Mouse (Mus musculus): ENCODE data around the gene Lypd3.

The Lypd3 gene

DNA sequence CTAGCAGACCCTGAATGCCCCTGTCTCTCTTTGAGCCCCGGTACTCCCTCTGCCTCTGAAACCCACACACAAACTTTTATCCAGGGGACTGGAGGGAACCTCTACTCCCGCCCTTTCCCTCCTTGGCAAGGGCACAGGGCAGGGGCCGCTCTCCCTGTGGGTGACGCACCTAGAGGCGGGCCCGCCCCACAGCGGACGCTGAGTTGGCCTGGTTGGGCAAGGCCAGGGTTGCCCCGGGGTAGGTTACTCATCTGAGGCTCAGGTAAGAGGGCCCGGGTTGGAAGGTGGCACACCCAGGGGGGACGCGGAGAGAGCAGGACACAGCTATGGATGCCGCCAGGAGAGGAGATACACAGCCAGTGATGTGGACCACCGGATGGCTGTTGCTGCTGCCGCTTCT is at the start of gene Lypd3:
Gene Lypd3, plus strand, starts transcription at position 287 of the 400 bp plus-strand sequence.
- TF ChIP-seq GATA4 (IDR thresholded peaks at IDR 0.05; ENCODE audit: insufficient replicate concordance, low read length): no peak

DNA sequence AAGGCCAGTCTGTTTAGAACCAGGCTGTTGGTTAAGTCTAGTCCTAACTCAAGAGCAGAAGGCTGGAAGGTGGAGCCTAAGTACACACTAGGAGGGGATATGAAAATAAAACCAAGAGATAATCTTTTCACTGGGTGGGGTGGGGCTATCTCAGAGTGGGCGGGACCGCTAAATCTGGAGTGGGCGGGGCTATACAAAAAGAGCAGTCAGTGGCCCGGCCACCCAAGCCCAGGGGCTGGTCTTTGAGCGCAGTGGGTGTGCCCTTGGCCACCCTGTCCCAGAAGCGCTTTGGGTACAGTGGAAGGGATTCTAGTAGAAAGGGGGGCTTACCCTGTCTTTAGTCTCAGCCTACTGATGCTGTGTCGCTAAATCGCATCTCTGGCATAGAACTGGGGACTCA is 49.5 kb upstream of the Lypd3 start:
- TF ChIP-seq GATA4 (IDR thresholded peaks at IDR 0.05; ENCODE audit: insufficient replicate concordance, low read length): no peak

DNA sequence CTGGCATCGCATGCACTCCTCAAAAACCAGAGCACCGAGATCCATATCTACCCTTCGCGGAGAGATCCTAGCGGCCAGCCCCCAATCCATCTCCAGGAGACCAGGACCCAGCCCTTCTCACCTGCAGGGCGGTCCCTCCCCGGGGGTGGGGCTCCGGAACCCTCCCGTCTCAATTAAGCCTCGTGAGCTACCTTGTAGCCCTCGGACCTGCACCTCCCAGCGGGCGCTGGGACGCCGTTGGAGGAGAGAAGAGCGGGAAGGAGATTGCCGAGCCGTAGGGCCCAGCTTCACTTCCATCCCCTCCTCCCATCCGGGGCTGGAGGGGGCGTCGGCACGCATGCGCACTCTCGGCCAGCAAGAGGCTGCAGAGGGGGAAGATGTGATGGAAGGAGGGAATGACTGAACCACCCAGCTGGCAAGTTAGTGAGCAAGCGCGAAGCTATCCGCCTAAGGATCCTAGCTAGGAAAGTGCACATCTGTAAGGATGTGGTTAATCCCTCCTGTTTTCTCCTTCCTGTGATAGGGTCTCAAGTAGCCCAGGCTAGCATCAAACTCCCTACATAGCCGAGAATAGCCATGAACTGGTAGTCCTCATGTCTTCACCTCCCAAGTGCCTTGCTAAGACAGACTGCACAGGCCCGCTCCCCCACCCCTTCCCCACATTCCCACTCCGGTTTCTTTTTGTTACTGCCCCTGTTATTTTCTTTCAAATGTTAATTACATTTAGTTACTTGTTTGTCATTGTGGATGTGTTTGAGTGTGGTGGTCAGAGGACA is 48.8 kb upstream of the Lypd3 start, which contains the start of the genes Ethe1 and Zfp575:
Gene Ethe1, plus strand, starts transcription at position 214 of the 776 bp plus-strand sequence.
Gene Zfp575, minus strand, starts transcription at position 312 of the 776 bp plus-strand sequence.
- TF ChIP-seq GATA4 (IDR thresholded peaks at IDR 0.05; ENCODE audit: insufficient replicate concordance, low read length): no peak

DNA sequence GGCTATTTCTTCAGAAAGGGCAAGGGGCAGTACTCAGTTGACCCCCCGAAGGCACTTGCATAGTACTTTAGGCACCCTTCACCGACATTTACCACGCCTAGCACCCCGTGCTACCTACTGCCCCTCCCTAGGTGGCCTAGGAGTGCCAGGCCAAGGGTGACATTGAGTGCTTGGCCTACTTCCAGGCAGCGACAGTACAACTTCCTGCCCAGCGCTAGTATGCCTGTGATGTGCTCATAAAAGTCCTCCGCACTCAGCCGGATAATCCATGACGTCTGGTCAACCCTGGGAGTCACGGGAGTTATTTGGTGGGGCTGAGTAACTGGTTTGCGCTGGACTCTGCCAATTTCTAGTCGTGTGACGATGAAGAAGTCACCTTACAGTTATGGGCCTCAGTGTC is 48.0 kb upstream of the Lypd3 start:
- no peak for TF ChIP-seq GATA4 (IDR thresholded peaks at IDR 0.05; ENCODE audit: insufficient replicate concordance, low read length)

DNA sequence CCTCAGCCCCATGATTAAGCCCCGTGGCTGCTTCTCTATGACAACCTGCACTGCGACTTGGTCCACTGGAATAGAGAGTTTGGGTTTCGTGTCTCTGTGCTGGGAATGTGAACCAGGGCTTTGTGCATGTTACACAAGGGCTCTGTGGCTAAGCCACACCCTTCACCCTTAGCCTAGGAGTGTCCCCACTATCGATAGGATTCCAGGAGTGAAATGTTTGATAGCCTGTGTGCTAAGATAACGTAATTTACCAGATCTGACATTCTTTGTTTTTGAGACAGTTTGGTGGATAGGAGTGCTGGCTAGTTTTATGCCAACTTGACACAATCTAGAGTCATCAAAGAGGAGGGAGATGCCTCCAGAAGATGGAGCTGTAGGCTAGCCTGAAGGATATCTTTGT is 44.6 kb upstream of the Lypd3 start:
- TF ChIP-seq GATA4 (IDR thresholded peaks at IDR 0.05; ENCODE audit: insufficient replicate concordance, low read length): no peak

DNA sequence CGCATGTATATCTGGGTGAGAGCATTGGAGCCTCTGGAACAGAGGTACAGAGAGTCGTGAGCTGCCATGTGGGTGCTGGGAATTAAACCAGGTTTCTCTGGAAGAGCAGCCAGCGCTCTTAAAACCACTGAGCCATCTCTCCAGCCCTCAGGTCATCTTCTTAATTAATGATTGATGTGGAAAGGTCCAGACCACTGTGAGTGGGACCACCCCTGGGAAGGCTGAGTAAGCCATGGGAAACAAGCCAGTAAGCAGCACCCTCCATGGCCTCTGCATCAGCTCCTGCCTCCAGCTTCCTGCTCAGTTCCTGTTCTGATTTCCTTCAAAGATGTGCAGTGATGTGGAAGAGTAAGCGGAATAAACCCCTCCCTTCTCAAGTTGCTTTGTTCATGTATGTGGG is 44.2 kb upstream of the Lypd3 start:
- TF ChIP-seq GATA4 (IDR thresholded peaks at IDR 0.05; ENCODE audit: insufficient replicate concordance, low read length): no peak

DNA sequence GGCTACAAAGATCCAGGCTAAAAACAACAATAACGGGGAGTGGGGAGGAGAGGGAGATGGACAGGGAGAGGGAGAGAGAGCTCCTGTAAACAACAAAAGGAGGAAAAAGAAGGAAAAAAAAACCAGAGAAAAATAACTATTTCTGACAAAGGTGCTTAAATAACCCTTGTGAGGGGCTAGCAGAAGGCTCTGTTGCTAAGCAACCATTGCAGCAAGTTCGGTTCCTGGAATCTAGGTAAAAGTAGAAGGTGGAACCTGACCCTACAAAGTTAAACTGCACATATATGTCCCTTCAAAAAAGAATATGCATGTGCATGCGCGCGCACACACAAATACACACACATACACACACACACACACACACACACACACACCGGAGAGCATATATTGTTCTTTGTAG is 43.6 kb upstream of the Lypd3 start:
- TF ChIP-seq GATA4 (IDR thresholded peaks at IDR 0.05; ENCODE audit: insufficient replicate concordance, low read length): no peak

DNA sequence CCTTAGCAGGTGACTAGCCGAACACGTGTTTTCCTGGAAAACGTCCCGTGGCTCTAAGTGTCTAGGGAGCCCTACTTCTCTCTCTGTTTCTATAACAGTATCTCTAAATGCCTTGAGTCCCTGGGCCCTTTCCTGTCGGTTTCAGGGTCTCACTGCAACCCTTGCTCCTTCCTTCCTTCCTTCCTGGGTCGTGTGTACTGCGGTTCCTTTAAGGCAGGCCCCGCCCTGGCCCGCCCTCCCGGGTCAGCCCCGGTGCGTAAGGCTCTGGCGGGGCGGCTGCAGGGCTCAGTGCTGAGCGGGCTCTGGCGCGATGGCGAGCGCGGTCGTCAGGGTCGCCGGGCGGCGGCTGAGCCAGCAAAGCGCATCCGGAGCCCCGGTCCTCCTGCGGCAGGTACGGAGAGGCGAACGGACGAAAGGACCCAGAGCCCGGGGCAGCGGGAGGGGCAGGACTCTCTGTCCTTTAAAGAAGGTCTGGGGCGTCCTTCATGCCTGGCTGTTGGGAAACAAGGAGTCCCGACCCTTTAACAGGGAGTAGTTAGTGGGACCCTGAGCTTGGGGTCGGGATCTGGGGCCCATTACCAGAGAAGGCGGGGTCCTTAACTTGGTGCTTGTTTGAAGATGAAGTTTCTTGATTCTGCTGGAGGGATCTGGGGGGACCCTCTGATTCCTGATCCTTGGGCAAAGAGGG is 42.6 kb upstream of the Lypd3 start:
- TF ChIP-seq GATA4 (IDR thresholded peaks at IDR 0.05; ENCODE audit: insufficient replicate concordance, low read length): no peak

DNA sequence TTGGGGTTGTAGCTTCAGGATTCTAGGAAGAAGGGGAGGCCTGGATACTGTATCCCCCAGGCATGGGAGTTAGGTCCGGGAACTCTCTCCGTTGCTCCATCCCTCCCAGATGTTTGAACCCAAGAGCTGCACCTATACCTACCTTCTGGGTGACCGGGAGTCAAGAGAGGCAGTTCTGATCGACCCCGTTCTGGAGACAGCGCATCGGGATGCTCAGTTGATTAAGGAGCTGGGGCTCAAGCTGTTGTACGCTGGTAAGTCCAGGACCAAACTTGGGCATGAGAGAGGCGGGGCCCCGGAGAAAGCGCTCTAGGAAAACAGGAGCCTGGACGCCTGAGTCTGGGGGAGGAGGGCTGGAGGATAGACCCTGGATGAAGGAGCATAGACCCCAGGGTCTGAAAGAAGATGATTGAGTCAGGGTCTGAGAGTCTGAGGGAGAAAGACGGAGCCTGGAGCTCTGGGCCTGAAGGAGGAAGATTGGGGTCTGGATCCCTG is 42.0 kb upstream of the Lypd3 start:
- TF ChIP-seq GATA4 (IDR thresholded peaks at IDR 0.05; ENCODE audit: insufficient replicate concordance, low read length): no peak

DNA sequence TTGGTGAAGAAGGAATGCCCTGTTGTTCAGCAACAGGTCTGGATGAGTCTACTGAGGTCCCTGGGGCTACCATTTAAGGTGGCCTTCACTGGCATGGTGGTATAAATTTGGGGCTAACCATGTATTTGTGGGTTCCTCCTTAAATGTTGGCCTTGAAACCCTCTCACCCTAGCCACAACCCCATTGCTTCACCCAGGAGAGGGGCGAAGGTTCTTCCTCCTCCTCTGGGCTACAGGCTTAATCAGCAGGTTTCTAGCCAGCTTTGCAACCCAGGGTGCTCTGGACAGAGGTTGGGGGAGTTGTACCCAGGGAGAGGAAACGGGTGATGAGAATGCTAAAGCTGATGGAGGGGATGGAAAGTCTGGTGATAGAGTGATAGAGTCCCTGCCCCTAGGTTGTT is 40.9 kb upstream of the Lypd3 start:
- no peak for TF ChIP-seq GATA4 (IDR thresholded peaks at IDR 0.05; ENCODE audit: insufficient replicate concordance, low read length)

DNA sequence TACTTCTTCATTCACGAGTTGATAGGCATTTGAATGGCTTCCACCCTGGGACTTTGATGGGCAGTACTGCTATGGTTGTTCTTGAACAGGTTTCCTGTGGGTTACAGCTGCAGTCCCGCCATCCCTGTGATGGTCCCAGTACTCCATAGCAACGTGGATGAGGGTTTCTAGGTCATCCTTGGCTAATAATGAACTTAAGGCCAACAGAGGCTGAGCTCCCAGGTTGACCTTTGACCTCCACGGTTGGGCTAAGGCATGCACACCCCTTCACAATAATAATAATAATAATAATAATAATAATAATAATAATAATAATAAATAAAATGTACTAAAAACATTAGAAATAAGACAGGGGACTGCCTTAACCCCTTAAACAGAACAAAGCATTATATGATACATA is 38.2 kb upstream of the Lypd3 start:
- TF ChIP-seq GATA4 (IDR thresholded peaks at IDR 0.05; ENCODE audit: insufficient replicate concordance, low read length): no peak

DNA sequence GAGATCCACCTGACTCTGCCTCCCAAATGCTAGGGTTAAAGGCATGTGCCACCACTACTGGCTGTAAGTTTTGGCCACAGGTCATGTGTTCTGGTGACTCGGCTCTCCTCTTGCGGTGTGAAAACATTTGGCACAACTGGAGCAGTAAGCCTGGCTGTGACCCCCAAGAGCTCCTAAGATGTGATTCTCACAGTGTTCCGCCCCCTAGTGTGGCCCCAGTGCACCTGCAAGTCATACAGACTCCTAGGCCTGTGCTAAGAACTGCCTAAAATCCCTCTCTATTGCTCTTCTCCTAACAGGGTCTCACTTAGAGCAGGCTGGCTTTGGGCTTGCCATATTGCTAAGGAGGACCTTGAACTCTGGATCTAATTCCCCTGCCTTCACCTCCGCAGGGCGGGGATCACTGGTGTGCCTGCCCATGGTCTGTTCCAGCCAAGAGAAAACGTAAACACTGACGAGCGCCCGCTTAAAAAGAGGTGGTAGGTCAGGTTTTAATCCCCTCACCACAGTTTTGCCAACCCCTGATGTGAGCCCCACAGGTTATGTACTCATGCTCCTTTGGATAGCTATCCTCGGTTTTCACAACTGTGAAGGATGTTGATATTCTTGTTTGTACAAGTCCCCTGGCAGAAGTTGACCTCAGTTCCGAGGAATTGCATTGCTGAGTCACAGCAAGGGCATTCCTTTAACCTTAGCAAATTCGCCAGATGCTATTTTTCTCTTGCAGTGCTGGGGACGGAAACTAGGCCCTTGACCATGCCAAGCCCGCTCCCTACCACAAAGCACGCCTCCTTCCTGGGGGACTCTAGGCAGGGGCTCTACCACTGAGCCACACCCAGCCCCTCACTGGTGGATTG is 36.9 kb upstream of the Lypd3 start:
- no peak for TF ChIP-seq GATA4 (IDR thresholded peaks at IDR 0.05; ENCODE audit: insufficient replicate concordance, low read length)

DNA sequence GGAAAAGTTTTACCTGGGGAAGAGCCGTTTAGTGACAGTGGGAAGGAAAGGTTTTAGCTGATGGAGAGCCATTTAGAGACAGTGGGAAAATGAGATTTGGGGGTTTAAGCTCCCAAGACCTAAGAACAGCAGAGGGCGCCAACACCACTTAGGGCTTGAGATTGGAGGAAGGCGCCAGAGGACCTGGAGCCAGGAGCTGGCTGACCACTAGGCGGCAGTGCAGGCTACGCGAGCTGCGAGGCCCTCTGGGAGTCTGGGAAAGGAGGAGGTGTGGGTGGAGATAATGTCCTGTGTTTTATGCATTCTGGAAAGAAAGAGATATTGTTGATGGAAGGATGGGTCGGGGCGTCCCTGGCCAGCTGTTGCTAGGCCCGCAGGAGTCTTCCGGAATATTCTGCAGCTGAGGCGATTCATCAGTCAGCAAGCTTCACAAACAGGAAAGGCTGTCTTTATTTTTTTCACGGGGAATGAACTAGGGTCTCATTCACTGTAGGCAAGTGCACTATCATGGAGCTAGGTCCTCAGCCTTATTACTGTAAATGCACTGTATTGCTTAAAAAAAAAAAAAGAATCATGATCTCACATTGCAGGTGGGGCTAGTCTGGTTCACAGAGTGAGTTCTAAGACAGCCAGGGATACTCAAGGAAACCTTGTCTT is 35.3 kb upstream of the Lypd3 start:
- TF ChIP-seq GATA4 (IDR thresholded peaks at IDR 0.05; ENCODE audit: insufficient replicate concordance, low read length): peak; percentile 66; the same call in 1 of the 2 replicates

DNA sequence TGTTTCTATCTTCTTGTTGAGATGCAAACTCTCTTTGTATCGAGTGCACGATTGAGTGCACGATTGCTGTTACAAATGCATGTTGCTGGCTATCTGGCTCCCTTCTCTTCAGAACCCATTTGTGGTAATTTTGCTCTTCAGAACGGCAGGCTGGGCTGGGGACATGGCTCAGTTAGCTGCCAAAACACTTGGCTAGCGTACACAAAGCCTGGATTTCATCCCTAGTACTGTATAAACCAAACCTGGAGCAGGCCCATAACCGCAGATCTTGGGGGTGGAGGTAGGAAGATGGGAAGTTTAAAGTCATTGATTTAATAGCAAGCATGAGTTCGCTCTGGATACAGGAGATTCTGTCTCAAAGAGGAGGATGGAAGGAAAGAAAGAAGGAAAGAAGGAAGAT is 30.8 kb upstream of the Lypd3 start:
- TF ChIP-seq GATA4 (IDR thresholded peaks at IDR 0.05; ENCODE audit: insufficient replicate concordance, low read length): no peak

DNA sequence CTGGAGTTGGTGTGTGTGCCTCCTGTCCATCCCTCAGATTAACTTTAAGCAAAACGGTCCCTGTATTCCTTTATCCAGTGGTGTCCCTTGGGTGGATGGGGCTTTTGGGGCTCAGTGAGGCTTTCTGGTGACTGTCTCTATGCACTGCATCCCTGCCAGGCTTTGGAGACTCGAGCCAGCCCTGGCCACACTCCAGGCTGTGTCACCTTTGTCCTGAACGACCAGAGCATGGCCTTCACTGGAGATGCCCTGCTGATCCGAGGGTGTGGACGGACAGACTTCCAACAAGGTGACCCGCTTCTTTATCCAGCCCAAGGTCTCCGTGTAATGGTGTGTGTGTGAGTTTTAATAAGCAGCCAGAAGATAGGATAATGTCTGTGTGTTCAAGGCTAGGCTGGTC is 30.3 kb upstream of the Lypd3 start:
- TF ChIP-seq GATA4 (IDR thresholded peaks at IDR 0.05; ENCODE audit: insufficient replicate concordance, low read length): peak; percentile 12; the same call in 1 of the 2 replicates
